Mouse (Mus musculus) inflammation-experienced regulatory T-cells (primary cell): ENCODE measurements around the gene Gm2012. TPM values are rescaled to one million over a fixed set of nuclear protein-coding genes. Genes with fewer than 3 reads are reported as not detected.

Experiments used
- polyA plus RNA-seq, 2 experiments: library from polyadenylated mRNA; unstranded; fragments of 100-300 nt; shearing (Covaris generic); gene quantifications; one replicate each; pipeline ENCODE4 v1.2.1; 2017

Gm2012 gene
- polyA plus RNA-seq = not detected

GRCm38 (mm10) chrX:26231255-26231654 is at the start of gene Gm2012:
TSS of gene Gm2012 (minus strand) at chrX:26231355.

Other genes starting within 250 kb of the Gm2012 start
- not detected for gene Gm5168, start 180.3 kb downstream of the Gm2012 start, polyA plus RNA-seq
- not detected for gene Gm2030, start 78.7 kb upstream of the Gm2012 start, polyA plus RNA-seq